Mouse (Mus musculus) frontal cortex, postnatal 10 days (tissue): ENCODE measurements at regions not wholly inside any gene's neighbourhood (a gene's known extent, or its start where the extent isn't known, plus 50 kb on each side); places are given as distances from the start of the nearest gene placed in this dataset.
"Not testable (repeated sequence)": the region's sequence is repeated elsewhere in the genome, so short reads cannot be mapped to it uniquely, and the experiment has no call there.

Experiments used
- DNase-seq, 2 experiments: peaks; one replicate each; pipeline ENCODE4 v3.0.0; 2022; ENCODE audit warnings: low spot score in 2 of 2, mixed read lengths in 1 of 2

DNA sequence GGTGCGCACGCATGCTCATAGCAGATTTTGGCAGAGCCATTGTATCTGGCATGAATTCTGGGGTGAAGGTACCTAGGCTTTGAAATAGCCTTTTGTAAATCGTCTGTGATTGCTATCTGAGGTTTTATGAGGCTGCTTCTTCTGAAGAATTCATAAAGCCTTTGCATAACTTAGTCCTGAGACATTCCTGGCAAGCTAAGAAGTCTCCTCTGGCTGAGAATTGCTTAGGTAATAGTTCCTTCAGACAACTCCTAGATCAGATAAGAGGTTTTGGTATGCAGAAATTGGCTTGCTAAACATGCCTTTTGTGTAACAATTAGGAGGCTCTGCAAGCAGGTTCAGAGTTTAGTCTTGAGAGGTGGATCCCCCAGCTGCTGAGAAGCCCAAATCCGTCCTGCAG is 82.7 kb downstream of the Pmp22 start:
- DNase-seq: no peak

DNA sequence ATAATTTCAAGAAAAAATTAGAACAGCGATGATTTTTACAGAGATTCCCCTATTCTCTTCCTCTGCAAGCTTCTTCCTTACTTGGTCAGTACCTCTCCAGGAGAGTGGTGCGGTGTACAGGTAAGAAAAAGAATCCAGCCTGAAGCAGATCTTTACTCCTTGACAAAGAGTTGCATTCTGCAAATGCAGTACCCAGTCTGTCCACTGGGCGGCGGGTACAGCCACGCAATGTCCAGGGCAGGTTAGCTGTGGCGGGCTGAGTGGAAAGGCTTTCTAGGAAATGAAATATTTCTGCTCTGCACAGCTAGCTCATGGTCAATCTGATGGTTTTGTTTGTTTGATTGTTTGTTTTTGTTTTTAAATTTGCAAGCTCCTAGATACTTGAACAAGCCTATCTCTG is 84.3 kb downstream of the Pmp22 start:
- peak; percentile 16 to 77 for DNase-seq

GRCm38 (mm10) chr11:63213901-63214425 is 85.2 kb downstream of the Pmp22 start:
- DNase-seq: no peak

GRCm38 (mm10) chr11:63215993-63216392 is 87.2 kb downstream of the Pmp22 start:
- no peak for DNase-seq

GRCm38 (mm10) chr11:63217049-63217448 is 88.3 kb downstream of the Pmp22 start:
- DNase-seq: no peak

DNA sequence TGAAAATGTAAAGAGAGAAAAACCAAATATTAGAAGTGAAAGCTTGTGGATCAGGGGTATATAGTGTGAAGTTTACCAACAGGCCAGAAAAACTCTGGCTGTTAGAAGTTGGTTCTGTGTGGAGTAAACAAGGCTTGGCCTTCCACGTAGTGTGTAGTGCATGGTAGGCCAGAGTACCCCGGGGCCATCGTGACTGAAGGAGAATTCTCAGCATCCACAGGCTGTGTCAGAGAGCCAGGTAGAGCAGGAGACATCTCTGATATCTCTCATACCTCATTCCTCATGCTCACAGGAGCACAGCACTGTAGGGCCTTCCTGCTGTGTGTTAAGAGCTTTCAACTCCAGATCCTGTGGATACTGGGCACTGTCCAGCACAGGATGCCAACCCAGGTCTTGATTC is 97.7 kb downstream of the Pmp22 start:
- no peak for DNase-seq

DNA sequence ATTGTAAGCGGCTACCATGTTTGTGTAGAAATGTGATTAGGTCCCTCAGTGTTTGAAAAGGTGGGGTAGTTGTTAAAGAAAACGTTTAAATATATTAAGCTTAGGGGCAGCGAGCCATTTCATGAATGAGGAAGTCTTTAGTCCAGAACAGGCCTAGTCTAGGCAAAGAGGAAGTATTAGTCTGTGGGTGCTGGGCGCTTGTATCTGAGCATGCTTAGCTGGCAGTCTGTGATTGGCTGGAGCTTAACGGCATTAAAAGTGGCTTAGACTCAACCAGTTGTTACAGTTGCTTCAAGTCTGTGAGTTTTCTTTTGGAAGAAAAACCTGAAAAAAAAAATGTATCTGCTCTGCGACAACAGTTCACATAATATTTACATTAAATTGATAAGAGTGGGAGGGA is 102.0 kb downstream of the Pmp22 start:
- DNase-seq: no peak

DNA sequence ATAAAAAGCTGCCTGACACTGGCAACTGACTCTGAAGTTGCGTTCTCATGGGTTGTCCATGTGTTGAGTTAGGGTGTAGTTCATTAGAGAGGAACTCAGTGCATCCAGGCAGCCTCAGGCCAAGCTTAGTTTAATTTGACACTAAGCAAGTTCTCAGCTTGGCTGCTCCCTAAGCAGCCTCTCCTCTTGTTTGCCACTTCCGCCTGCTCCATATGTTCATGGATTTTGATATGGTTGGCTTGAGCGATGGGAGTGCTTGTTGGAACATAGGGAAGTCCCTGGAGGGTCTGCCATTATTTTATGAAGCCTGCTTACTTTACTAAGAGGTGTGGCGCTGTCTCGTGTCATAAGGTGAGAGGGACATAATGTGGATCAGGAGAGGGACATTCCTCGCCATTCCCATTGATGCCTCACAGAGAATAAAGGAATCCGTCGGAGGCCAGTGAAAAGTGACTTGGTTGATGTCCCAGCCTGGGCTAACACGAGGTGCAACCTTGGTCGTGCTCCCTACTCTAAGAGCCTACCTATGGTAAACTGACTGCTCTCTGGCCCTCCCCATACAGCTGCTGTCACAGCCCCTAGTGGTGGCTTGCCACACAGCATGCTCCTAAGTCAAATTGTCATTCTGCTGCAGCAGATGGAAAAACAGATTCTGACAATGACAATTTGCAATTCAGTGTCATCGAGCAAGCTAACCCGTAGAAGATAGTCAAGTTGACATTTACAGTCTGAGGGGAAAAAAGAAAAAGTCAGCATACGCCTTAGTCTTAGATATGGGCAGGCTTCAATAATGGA is 104.6 kb downstream of the Pmp22 start:
- DNase-seq: no peak

- DNase-seq: no peak
Observed at GRCm38 (mm10) chr11:63234481-63234880, 105.7 kb downstream of the Pmp22 start.

GRCm38 (mm10) chr11:63238655-63239054 is 109.9 kb downstream of the Pmp22 start:
- DNase-seq: no peak

- no peak for DNase-seq
Observed at GRCm38 (mm10) chr11:63243906-63244416, 115.2 kb downstream of the Pmp22 start.

- no peak for DNase-seq
Observed at GRCm38 (mm10) chr11:63245041-63245440, 116.3 kb downstream of the Pmp22 start.

- no peak for DNase-seq
Observed at GRCm38 (mm10) chr11:63246052-63246661, 117.4 kb downstream of the Pmp22 start.

DNA sequence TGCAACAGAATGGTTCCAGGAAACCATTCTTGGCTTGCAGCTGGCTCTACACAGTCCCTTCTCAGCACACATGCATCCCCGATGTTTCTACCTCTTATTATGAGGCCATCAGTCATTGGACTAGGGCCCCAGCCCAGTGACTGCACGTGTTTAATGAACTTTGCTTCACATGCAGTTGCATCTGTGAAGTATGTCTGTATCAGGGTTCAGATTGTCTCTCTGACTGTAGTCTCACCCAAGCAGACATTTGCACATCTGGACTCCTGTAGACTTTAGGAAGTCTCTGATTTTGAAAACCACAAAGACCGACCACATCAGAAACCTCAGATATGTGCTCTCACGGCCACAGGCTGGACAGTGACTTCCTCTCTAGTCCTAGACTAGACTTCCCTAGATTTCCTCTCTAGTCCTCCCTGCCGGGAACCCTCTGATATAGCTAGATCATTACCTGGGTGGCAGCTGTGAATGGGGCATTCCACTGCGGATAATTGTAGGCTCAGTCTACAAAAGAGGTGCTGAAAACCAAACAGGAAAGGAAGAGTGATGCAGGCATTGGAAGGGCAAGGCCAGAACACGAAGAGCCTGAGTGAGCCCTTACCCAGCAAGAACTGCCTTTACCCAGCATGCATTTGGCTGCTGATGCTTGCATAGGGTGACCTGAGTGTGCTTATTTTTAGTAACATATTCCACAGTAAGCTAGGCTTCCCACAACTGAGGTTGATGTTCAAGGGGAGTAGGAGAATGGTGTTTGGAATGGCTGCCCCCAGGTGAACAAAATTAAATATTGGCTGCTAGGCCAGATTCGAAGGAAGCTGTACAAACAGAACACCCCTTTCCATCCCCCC is 123.5 kb downstream of the Pmp22 start:
- DNase-seq: no peak

- no peak for DNase-seq
Observed at GRCm38 (mm10) chr11:63252968-63253602, 124.3 kb downstream of the Pmp22 start.

DNA sequence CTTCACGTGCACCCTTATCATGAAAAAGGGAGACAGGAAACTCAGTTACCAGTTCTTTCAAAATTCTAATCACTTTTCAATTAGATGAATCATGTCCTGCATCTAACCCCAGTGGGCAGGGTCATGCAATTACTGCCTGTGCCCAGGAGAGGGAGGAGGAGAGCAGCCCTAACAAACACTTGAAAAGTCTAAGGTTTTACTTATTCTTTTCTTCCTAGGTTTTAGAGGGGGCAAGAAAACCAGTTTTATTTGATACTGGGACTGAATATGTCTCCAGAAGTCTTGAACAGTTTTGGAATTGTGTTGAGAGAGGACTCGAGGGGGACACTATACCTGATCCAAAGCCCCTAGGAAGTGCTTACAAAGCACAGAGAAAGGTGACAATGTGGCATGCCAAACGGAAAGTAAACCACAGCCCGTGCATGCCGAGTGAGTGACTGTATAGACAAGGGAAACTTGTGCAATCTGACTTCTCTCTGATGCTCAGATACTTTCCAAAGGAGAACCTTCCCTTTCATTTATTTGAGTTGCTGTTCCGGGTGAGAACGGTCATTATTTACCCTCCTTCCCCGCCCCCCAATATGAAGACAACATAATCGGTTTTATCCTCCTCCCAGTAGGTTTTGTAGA is 135.8 kb downstream of the Pmp22 start:
- no peak for DNase-seq

DNA sequence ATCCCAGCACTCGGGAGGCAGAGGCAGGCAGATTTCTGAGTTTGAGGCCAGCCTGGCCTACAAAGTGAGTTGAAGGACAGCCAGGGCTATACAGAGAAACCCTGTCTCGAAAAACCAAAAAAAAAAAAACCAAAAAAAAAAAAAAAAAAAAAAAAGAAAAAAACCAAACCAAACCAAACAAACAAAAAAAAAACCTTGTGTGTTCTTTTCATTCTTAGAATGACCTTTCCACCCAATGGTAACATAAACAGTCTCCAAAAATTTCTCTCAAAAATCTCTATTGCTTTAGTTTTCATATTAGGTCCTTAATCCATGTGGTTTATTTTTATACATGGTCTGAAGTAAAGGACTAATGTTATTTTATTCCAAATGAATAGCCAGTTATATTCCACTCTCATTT is 137.5 kb downstream of the Pmp22 start:
- not testable (repeated sequence) for DNase-seq

- DNase-seq: no peak
Observed at GRCm38 (mm10) chr11:63276641-63277040, 147.9 kb downstream of the Pmp22 start.

DNA sequence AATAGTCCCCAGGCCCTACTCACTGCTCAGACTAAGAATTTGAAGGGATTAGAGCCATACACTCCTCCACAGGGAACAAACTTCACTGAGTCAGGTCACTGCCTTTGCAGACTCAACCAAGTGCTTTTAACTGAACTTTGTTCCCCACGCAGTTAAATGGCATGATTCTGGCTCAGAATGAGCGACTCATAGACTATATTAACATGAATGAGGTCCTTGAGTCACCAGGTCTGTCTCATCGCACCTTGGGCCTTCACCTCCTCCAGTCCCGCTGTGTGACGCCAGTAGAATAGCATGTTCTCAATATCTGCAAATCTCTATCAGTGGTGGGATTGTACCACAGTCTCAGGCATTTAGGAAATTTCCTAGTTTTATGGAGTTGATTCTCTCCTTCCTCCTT is 153.1 kb downstream of the Pmp22 start:
- DNase-seq: no peak

GRCm38 (mm10) chr11:63282541-63282940 is 153.8 kb downstream of the Pmp22 start:
- DNase-seq: no peak

DNA sequence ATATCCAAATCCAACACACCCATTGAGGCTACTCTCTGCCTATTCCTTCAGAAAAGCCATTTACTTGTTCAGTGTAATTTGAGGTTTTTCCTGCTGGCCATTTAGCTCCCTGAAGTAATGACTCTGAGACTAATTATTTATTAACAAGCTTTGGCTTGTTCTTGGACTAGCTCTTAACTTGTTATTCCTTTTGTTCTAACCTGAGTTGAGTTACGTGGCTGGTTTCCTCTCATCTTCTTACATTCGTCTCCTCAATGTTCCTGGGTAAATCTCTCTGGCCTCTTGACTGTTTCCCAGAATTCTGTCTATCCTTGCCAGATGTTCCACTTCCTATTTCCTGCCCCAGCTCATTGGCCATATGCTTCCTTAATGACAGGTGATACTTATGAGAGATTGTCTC is 157.2 kb downstream of the Pmp22 start:
- DNase-seq: no peak
